Mouse (Mus musculus) CD4-positive, CD25-positive, alpha-beta regulatory T cell, adult 9 weeks (primary cell): ENCODE data around the gene Hp1bp3. TPM values are rescaled to one million over a fixed set of nuclear protein-coding genes. Genes with fewer than 3 reads are reported as not detected.

Experiments
- polyA plus RNA-seq: library from polyadenylated mRNA; unstranded; fragments of 100-300 nt; shearing (Covaris generic); gene quantifications from one replicate; pipeline ENCODE4 v1.2.1, GENCODE M21; 2017

The Hp1bp3 gene
- 205 TPM for polyA plus RNA-seq

DNA sequence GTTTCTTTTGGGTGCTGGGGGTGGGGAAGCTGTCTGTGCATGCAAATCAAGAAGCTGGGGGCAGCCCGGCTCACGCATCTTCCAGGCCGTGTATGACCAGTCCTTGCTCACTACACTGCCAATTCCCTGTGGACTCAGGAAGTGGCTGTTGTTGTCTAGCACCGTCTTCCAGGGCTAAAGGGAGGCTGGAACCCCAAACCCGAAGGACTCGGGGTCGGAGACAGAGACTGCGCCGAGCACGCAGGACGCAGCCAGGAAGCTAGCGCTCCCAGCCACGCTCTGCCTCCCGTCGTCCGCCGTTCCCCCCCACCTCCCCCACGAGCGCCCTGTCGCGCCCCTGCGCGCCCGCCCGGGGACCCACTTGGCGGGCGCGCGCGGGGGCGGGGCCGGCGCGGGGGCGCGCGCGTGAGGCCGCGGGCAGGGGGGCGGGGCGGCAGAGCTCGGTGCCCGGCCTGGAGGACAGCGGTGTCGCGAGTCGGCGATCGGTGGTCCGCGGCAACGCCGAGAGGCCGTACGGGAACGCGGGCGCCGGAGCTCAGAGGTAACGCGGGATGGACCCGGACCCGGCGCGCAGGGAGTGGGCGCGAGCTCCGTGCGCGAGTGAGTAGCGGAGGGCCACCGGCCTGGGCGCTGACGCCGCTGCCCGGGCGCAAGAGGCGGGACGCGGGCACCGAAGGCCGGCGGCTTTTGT lies at the start of gene Hp1bp3:
Hp1bp3 (plus strand) TSS at position 97 of the 691 bp plus-strand sequence.

DNA sequence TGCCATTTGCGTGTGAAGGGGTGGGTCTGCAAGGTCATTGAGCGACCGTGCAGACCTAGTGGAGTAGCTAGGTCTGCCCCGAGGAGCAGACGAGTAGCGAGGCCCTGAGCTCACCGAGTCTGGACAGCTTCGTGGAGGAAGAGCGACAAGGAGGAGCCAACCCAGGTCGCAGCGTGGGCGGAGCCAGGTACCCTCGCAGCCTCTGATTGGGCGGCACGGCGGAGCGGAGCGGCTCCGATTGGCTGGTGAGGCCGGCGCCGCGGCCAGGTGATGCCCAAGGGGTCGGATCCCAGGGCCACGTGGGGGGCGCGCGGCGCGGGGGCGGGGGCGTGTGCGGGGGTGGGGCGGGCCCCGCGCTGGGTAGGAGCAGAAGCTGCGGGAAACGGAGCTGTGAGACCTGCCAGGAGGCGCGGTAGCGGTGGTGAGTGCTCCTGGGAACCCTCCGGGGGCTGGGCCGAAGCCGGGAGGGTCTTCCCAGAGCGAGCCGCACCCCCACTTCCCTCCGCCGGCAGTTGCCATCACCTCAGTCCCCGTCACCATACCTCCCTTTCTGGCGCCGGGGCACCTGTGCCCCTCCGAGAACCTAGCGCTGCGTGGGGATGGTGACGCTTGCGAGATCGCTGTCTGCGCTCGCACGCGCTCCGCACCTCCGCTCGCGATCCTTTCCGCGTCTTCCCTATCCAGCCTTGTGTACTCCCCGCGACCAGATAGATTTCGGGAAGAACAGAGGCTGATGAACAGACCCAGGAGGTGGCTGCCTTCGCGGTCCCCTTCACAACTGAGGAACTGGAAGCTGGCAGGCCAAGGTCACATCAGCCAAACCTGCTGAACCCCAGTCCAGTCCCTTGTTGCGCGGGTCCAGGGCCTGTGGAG lies 34.2 kb downstream of the Hp1bp3 start, which contains the start of the genes Sh2d5 and Kif17:
Sh2d5 (plus strand) TSS at position 316 of the 873 bp plus-strand sequence.
Kif17 (plus strand) TSS at position 348 of the 873 bp plus-strand sequence.

Other genes starting within 250 kb of the Hp1bp3 start
- 23.4 TPM for gene Eif4g3, start 223.3 kb upstream of the Hp1bp3 start, polyA plus RNA-seq
- gene Sh2d5, start 34.1 kb downstream of the Hp1bp3 start, polyA plus RNA-seq = 0.29 TPM
- not detected for gene Kif17, start 34.1 kb downstream of the Hp1bp3 start, polyA plus RNA-seq
- gene Ddost, start 88.4 kb downstream of the Hp1bp3 start, polyA plus RNA-seq = 103 TPM
- 12.9 TPM for gene Pink1, start 110.0 kb downstream of the Hp1bp3 start, polyA plus RNA-seq
- not detected for gene Cda, start 151.7 kb downstream of the Hp1bp3 start, polyA plus RNA-seq
- not detected for gene Fam43b, start 180.2 kb downstream of the Hp1bp3 start, polyA plus RNA-seq
- gene Mul1, start 218.4 kb downstream of the Hp1bp3 start, polyA plus RNA-seq = 16.6 TPM
- gene Camk2n1, start 238.0 kb downstream of the Hp1bp3 start, polyA plus RNA-seq = 0.33 TPM